ENCODE assay signal across 8 mouse cellular contexts in genomic region chr10:80936135-80936809, GRCm38 (mm10). TPM values are rescaled to one million over a fixed set of nuclear protein-coding genes. Genes with fewer than 3 reads are reported as not detected.
A peak's percentile ranks its signal among the peaks of the same experiment; 100 is the strongest.
DNase-seq lines count a peak whose midpoint lies in the region; ATAC-seq lines count a peak whose summit lies in the region.

No protein-coding gene starts in this region.

- no peaks in the 10 kb centered on the region for H3K9me3 ChIP-seq in embryonic facial prominence, embryonic 10.5 days
- no peaks in the 10 kb centered on the region for H3K9me3 ChIP-seq in heart, embryonic 15.5 days (replicated peaks)
- H3K9me3 ChIP-seq in stomach, embryonic 15.5 days: no peaks in the 10 kb centered on the region

- H3K27me3 ChIP-seq in embryonic facial prominence, embryonic 10.5 days (replicated peaks; ENCODE audit: low read depth, poor library complexity, severe bottlenecking): peaks cover 93% of the 10 kb centered on the region
- H3K27me3 ChIP-seq in heart, embryonic 15.5 days: no peaks in the 10 kb centered on the region
- peaks cover 3% of the 10 kb centered on the region; the same call in 1 of the 2 replicates for H3K27me3 ChIP-seq in stomach, embryonic 15.5 days (replicated peaks)

- peak; percentile 51 for ATAC-seq in heart, embryonic 15.5 days (replicated peaks; ENCODE audit: insufficient number of reproducible peaks, insufficient read depth, low FRiP score, low read depth)
- peak; percentile 15; the same call in 1 of the 2 replicates for ATAC-seq in stomach, embryonic 15.5 days (ENCODE audit: insufficient read depth, low FRiP score, low read depth)
- no peak for ATAC-seq in granulocyte monocyte progenitor cell, adult 5-6 weeks (replicated peaks; ENCODE audit: poor library complexity, severe bottlenecking)

- H3K36me3 ChIP-seq in embryonic facial prominence, embryonic 10.5 days (replicated peaks): no peaks in the 10 kb centered on the region
- H3K36me3 ChIP-seq in heart, embryonic 15.5 days: no peaks in the 10 kb centered on the region
- no peaks in the 10 kb centered on the region for H3K36me3 ChIP-seq in stomach, embryonic 15.5 days

- WGBS in embryonic facial prominence, embryonic 10.5 days: 2% methylated on average over 37 of the region's 37 CpGs
- 3% methylated on average over 37 of the region's 37 CpGs for WGBS in heart, embryonic 15.5 days
- 2% methylated on average over 37 of the region's 37 CpGs for WGBS in stomach, embryonic 15.5 days

- H3K9ac ChIP-seq in heart, embryonic 15.5 days: peak overlapping the region; percentile 71
- peak overlapping the region; percentile 20; the same call in 1 of the 2 replicates for H3K9ac ChIP-seq in stomach, embryonic 15.5 days

- H3K4me2 ChIP-seq in heart, embryonic 15.5 days: peak overlapping the region; percentile 81
- H3K4me2 ChIP-seq in stomach, embryonic 15.5 days: peak overlapping the region; percentile 85

- H3K27ac ChIP-seq in embryonic facial prominence, embryonic 10.5 days (replicated peaks): peak overlapping the region; percentile 87
- H3K27ac ChIP-seq in heart, embryonic 15.5 days: peak overlapping the region; percentile 99
- H3K27ac ChIP-seq in stomach, embryonic 15.5 days: peak overlapping the region; percentile 92

- DNase-seq in right cerebral cortex, adult 18-20 months: peak; percentile 39
- DNase-seq in right cerebral cortex, adult 2 months (ENCODE audit: low spot score in 2 of 2): no peak
- DNase-seq in embryonic facial prominence, embryonic 10.5 days (ENCODE audit: low spot score): peak; percentile 84
- peak; percentile 87 for DNase-seq in kidney, postnatal 10 days
- DNase-seq in lung, postnatal 14 days: peak; percentile 82

- H3K4me3 ChIP-seq in embryonic facial prominence, embryonic 10.5 days: peak overlapping the region; percentile 59
- H3K4me3 ChIP-seq in heart, embryonic 15.5 days: peak overlapping the region; percentile 51
- H3K4me3 ChIP-seq in stomach, embryonic 15.5 days (replicated peaks): peak overlapping the region; percentile 40

- peaks cover 97% of the 10 kb centered on the region for H3K4me1 ChIP-seq in embryonic facial prominence, embryonic 10.5 days
- peaks cover 97% of the 10 kb centered on the region for H3K4me1 ChIP-seq in heart, embryonic 15.5 days (replicated peaks)
- peaks cover 90% of the 10 kb centered on the region for H3K4me1 ChIP-seq in stomach, embryonic 15.5 days

RNA-seq across cellular contexts. Expression of gene Gadd45b, which starts 6.4 kb away (rescaled TPM):
- 6.5 and 6.8 TPM in 2 replicates for polyA plus RNA-seq in embryonic facial prominence, embryonic 10.5 days (2016; fragmentation: Nextera tagmentation; extraction: Ambion mirVana)
- polyA plus RNA-seq in heart, embryonic 15.5 days (2015; fragmentation: Nextera tagmentation; extraction: Ambion mirVana): 30.8 and 34.1 TPM in 2 replicates
- polyA plus RNA-seq in stomach, embryonic 15.5 days (2015; fragmentation: Nextera tagmentation; extraction: Ambion mirVana): 33.6 TPM in 2 replicates
- 20.1 and 21.5 TPM in 2 replicates for total RNA-seq in granulocyte monocyte progenitor cell, adult 5-6 weeks (2014; fragmentation: Nextera tagmentation)
- total RNA-seq in granulocyte monocyte progenitor cell, adult 5-6 weeks (2017): 25.6 and 27.6 TPM in 2 replicates

RNA-seq across cellular contexts. Expression of gene Lmnb2, which starts 18.2 kb away (rescaled TPM):
- 82.7 and 83.1 TPM in 2 replicates for polyA plus RNA-seq in embryonic facial prominence, embryonic 10.5 days (2016; fragmentation: Nextera tagmentation; extraction: Ambion mirVana)
- 22.0 and 32.1 TPM in 2 replicates for polyA plus RNA-seq in heart, embryonic 15.5 days (2015; fragmentation: Nextera tagmentation; extraction: Ambion mirVana)
- polyA plus RNA-seq in stomach, embryonic 15.5 days (2015; fragmentation: Nextera tagmentation; extraction: Ambion mirVana): 38.1 and 46.1 TPM in 2 replicates
- 24.9 and 35.1 TPM in 2 replicates for total RNA-seq in granulocyte monocyte progenitor cell, adult 5-6 weeks (2014; fragmentation: Nextera tagmentation)
- total RNA-seq in granulocyte monocyte progenitor cell, adult 5-6 weeks (2017): 56.2 and 62.8 TPM in 2 replicates

RNA-seq across cellular contexts. Expression of gene Timm13, which starts 35.5 kb away (rescaled TPM):
- polyA plus RNA-seq in embryonic facial prominence, embryonic 10.5 days (2016; fragmentation: Nextera tagmentation; extraction: Ambion mirVana): 349 and 359 TPM in 2 replicates
- polyA plus RNA-seq in heart, embryonic 15.5 days (2015; fragmentation: Nextera tagmentation; extraction: Ambion mirVana): 269 and 299 TPM in 2 replicates
- 317 and 334 TPM in 2 replicates for polyA plus RNA-seq in stomach, embryonic 15.5 days (2015; fragmentation: Nextera tagmentation; extraction: Ambion mirVana)
- total RNA-seq in granulocyte monocyte progenitor cell, adult 5-6 weeks (2014; fragmentation: Nextera tagmentation): 145 and 158 TPM in 2 replicates
- 38.2 and 50.4 TPM in 2 replicates for total RNA-seq in granulocyte monocyte progenitor cell, adult 5-6 weeks (2017)

Comparison
In these comparisons a context has a peak if more than half of its experiments do, and no peak if none do; other contexts are left out.
1. DNase-seq: peak in right cerebral cortex, adult 18-20 months (single experiment), embryonic facial prominence, embryonic 10.5 days (single experiment), kidney, postnatal 10 days (single experiment) and lung, postnatal 14 days (single experiment); none in right cerebral cortex, adult 2 months (0 of 2).
2. Peak in every context shown above with its lines, with median percentiles within 50 percentile points of each other: H3K27ac ChIP-seq and H3K4me3 ChIP-seq.